Mouse (Mus musculus): ENCODE results near the gene Minpp1. TPM values are rescaled to one million over a fixed set of nuclear protein-coding genes. Genes with fewer than 3 reads are reported as not detected.
"Not testable (repeated sequence)": the region's sequence is repeated elsewhere in the genome, so short reads cannot be mapped to it uniquely, and the experiment has no call there.

Gene Minpp1
- total RNA-seq (2017): 8.7 and 12.6 TPM in 2 replicates

GRCm38 (mm10) chr19:32485681-32486105 is at the start of gene Minpp1:
Gene Minpp1, plus strand, starts transcription at chr19:32485769.
- peak; percentile 71 for ATAC-seq (ENCODE audit: extremely low read depth, insufficient number of reproducible peaks, low FRiP score, poor library complexity, severe bottlenecking)

- ATAC-seq (ENCODE audit: extremely low read depth, insufficient number of reproducible peaks, low FRiP score, poor library complexity, severe bottlenecking): no peak
Observed at GRCm38 (mm10) chr19:32439356-32439755, 46.2 kb upstream of the Minpp1 start.

- ATAC-seq (ENCODE audit: extremely low read depth, insufficient number of reproducible peaks, low FRiP score, poor library complexity, severe bottlenecking): no peak
Observed at GRCm38 (mm10) chr19:32441568-32441967, 44.0 kb upstream of the Minpp1 start.

GRCm38 (mm10) chr19:32448931-32449330 is 36.6 kb upstream of the Minpp1 start:
- no peak for ATAC-seq (ENCODE audit: extremely low read depth, insufficient number of reproducible peaks, low FRiP score, poor library complexity, severe bottlenecking)

GRCm38 (mm10) chr19:32452231-32452630 is 33.3 kb upstream of the Minpp1 start:
- no peak for ATAC-seq (ENCODE audit: extremely low read depth, insufficient number of reproducible peaks, low FRiP score, poor library complexity, severe bottlenecking)

- ATAC-seq (ENCODE audit: extremely low read depth, insufficient number of reproducible peaks, low FRiP score, poor library complexity, severe bottlenecking): no peak
Observed at GRCm38 (mm10) chr19:32456744-32457143, 28.8 kb upstream of the Minpp1 start.

- ATAC-seq (ENCODE audit: extremely low read depth, insufficient number of reproducible peaks, low FRiP score, poor library complexity, severe bottlenecking): not testable (repeated sequence)
Observed at GRCm38 (mm10) chr19:32457631-32458030, 27.9 kb upstream of the Minpp1 start.

- ATAC-seq (ENCODE audit: extremely low read depth, insufficient number of reproducible peaks, low FRiP score, poor library complexity, severe bottlenecking): no peak
Observed at GRCm38 (mm10) chr19:32463037-32463436, 22.5 kb upstream of the Minpp1 start.

- no peak for ATAC-seq (ENCODE audit: extremely low read depth, insufficient number of reproducible peaks, low FRiP score, poor library complexity, severe bottlenecking)
Observed at GRCm38 (mm10) chr19:32465228-32465627, 20.3 kb upstream of the Minpp1 start.

- ATAC-seq (ENCODE audit: extremely low read depth, insufficient number of reproducible peaks, low FRiP score, poor library complexity, severe bottlenecking): no peak
Observed at GRCm38 (mm10) chr19:32466478-32466877, 19.1 kb upstream of the Minpp1 start, which contains the start of gene Rpl9-ps6. Gene Rpl9-ps6, minus strand, starts transcription at chr19:32466578.

- no peak for ATAC-seq (ENCODE audit: extremely low read depth, insufficient number of reproducible peaks, low FRiP score, poor library complexity, severe bottlenecking)
Observed at GRCm38 (mm10) chr19:32467325-32467724, 18.2 kb upstream of the Minpp1 start.

GRCm38 (mm10) chr19:32470059-32470497 is 15.5 kb upstream of the Minpp1 start:
- ATAC-seq (ENCODE audit: extremely low read depth, insufficient number of reproducible peaks, low FRiP score, poor library complexity, severe bottlenecking): peak; percentile 51; the same call in 1 of the 2 replicates

GRCm38 (mm10) chr19:32470570-32471263 is 14.9 kb upstream of the Minpp1 start:
- ATAC-seq (ENCODE audit: extremely low read depth, insufficient number of reproducible peaks, low FRiP score, poor library complexity, severe bottlenecking): no peak

GRCm38 (mm10) chr19:32476016-32476711 is 9.4 kb upstream of the Minpp1 start:
- no peak for ATAC-seq (ENCODE audit: extremely low read depth, insufficient number of reproducible peaks, low FRiP score, poor library complexity, severe bottlenecking)

- no peak for ATAC-seq (ENCODE audit: extremely low read depth, insufficient number of reproducible peaks, low FRiP score, poor library complexity, severe bottlenecking)
Observed at GRCm38 (mm10) chr19:32476712-32477052, 8.9 kb upstream of the Minpp1 start.

- no peak for ATAC-seq (ENCODE audit: extremely low read depth, insufficient number of reproducible peaks, low FRiP score, poor library complexity, severe bottlenecking)
Observed at GRCm38 (mm10) chr19:32480255-32480654, 5.3 kb upstream of the Minpp1 start.

GRCm38 (mm10) chr19:32480791-32481442 is 4.7 kb upstream of the Minpp1 start:
- no peak for ATAC-seq (ENCODE audit: extremely low read depth, insufficient number of reproducible peaks, low FRiP score, poor library complexity, severe bottlenecking)

GRCm38 (mm10) chr19:32481511-32481910 is 4.1 kb upstream of the Minpp1 start:
- ATAC-seq (ENCODE audit: extremely low read depth, insufficient number of reproducible peaks, low FRiP score, poor library complexity, severe bottlenecking): no peak

- no peak; the same call in 1 of the 2 replicates for ATAC-seq (ENCODE audit: extremely low read depth, insufficient number of reproducible peaks, low FRiP score, poor library complexity, severe bottlenecking)
Observed at GRCm38 (mm10) chr19:32484941-32485660, 468 bp upstream of the Minpp1 start.

All from neutrophil, adult 5-6 weeks (primary cell).